Mouse (Mus musculus) spleen, postnatal 10 days (tissue): ENCODE results near the gene Phactr1.

Experiments
- DNase-seq, 2 experiments: peaks; one replicate each; pipeline ENCODE4 v3.0.0; 2021 to 2022; ENCODE audit warnings: low spot score in 2 of 2

The Phactr1 gene

DNA sequence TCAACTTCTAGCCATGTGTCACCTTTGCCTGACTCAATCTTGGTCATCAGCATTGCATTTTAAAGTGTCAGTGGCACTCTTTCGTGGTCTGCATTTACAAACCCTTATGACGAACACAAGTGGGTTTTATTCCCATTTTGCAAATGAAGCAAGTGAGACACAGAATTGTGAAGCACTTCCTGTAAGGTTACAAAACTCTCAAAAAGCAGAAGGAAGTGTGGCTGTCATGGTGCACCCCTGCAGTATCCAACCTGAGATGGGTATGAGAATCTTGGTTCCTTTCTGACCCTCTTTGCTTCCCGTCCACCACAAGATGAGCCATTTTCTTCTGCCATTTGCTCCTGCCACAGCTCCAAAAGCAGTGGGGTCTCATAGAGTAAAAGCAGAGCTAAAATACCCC, 295.7 kb downstream of the Phactr1 start:
- no peak for DNase-seq

DNA sequence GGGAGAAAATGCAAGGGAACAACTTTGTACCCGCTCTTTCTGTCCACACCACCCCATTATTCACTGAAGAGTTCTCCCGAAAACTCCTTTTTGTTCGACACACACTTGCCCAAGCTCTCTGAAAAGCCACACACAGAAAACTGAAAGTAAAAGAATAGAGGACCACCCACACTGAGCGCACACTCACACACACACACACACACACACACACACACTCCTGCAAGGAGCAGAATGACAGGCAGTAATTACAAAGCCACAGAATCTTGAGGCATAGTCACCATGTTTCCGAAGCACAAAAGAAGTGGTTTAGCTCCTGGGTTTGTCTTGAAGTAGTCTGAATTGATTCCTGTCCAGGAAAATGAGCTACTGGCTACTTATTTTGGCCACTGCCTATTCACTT, 296.5 kb downstream of the Phactr1 start:
- no peak for DNase-seq

DNA sequence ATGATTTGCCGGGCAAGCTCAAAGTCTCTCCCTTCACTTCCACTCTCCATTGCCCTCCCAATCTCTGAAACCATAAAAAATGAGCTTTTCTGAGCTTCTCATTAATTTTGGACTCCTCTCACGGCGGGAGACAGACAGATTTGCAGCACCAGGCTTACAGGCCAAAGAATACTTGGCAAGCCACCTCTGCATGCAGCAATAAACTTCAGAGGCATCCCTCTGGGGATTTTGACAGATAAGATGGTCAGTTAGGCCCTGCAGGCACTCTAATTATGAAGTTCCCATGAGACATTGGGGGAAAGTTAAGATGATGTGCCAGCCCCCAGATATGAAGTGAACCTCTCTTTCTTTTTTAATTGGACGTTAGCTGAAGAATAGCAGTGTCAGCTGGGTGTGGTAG, 300.2 kb downstream of the Phactr1 start:
- no peak for DNase-seq

DNA sequence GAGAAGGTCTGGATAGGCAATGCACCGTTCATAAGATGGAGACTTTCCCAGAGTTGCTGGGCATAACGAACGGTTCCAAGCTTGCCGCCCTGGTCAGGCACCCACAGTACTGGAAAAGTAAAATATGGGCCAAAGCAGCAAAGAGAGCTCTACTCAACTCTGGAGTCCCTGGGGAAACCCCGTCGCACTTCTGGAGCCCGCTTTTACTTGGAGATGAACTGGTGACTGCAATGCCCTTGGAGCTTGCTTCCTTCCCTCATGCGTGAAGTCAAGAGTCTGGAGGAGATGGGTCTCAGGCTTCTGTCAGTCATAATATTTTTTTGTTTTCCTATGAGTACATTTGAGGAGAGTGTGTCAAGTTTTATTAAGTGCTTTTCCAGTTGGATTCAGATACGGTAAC, 302.2 kb downstream of the Phactr1 start:
- DNase-seq, result no peak

DNA sequence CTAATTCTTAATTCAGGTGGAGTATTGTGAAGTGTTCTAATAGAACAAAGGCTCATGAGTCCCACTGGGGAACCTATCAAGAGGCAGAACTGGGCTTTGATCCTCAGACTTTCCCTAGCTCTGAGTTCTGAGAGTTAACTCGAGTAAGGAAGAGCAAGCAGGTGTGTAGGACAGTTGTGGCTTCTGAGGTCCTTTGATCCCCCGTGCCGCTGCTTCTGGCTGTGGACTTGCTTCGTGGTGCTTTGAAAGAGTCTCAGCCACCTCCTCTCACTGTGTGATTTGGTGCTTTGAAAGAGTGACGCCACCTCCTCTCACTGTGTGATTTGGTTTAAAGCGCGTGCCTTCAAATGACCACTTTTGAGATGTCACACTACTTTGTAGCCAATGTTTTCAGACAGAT, 305.4 kb downstream of the Phactr1 start:
- DNase-seq, result no peak

DNA sequence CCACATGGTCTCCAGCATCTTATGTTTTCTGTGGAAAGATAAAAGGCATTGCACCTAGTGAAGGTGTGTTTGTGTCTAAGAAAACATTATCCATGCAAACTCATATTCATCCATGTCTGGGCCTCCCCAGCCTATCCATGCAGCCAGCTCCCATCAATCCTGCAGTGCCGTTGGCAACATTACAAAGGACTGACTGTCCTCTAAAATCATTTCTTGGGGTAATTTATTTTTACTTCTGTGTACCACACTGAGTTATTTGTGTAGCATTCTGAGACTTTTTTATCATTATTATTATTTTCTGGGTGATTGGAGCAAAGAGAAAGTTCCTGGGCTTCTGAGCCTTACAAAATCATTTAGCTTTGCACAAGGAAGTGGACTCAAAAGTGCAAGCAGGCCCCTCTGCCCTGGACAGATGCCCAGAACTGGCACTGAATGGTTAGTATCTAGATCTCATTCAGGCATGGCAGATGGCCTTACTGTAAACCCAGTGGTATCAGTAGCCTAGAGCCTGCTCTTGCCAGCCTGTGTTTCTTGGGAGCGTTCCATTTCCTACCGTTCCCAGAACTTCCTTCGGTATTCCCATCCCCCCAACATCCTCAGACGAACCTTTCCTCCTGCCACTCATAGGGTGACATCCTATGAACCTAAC, 307.6 kb downstream of the Phactr1 start:
- DNase-seq, result no peak

DNA sequence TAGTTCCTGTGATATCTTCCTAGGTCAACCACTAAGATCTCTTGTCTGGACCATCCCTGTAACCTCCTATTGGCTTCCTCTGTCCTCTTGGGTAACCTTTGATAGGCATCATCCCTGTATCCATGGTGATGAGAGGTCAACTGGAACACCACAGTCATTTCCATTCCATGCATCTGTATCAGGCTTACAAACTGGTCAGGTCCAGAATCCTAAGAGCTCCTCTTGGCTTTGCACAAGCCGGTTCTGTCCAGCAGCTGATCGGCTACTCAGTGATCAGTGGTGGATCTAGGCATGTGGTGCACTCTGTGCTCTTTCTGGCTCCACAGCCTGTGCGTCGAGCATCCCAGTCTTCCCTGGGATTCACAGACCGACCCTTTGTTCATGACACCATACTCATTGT, 309.1 kb downstream of the Phactr1 start:
- no peak for DNase-seq

DNA sequence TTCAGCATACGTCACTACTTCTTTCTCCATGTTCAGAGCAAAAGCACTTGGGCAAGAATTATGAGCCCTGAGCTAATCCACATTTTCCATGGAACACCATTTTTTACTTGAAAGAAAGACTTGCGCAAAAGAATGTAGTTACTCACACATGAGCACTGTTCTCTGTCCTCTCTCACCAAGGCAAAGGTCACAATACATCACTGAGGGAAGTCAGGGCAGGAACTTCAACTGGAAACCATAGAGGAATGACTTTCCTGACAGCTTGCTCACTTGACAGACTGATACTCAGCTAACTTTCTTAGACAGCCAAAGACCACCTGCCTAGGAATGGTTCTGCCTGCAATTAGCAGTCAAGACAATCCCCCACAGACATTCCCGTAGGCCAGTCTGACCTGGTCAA, 309.6 kb downstream of the Phactr1 start:
- DNase-seq, result no peak

DNA sequence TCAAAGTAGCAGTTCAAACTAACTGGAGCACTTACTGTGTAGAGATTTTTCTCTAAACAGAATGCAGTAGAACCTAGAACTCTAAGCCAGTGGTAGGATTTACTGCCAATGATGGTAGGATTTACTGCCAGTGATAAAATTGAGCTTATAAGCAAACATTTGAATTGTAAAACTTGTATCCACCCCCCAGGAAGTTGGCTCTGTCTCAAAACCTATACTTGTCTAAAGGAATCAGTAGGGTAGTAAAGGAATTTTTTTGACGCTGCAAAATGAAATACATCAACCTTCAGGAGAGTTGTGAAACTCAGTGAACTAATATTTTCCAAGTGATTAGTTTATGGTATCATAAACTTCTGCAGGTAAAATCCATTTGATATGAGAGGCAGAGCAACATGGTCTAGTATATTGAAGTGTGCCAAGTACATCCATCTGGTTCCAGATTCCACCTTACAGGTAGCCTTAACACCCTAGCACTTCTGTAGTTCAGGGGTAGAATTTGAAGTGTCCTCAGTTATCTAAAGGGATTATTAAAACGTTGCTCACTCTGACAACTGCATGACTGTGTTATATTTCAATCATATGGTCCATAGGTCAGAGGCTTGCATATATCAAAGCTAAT, 310.2 kb downstream of the Phactr1 start:
- no peak for DNase-seq

DNA sequence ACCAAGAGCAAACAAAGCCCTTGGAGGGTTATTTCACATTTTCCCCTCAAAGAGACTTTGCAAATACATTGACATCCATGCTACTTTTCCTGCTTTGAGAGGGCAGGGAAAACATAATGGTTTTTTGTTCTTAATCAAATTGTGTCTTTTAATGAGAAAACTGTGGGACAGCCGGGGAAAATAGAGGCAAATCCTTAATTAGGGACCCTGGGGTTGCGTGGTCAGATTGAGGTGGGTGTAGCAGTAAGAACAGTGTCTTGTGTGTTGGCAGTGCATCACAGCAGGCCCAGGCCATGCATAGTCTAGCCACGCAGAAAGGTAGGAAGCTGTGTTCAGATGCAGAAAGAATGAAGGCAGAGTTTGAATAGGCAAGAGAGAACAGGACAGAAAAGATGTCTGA, 310.7 kb downstream of the Phactr1 start:
- DNase-seq, result no peak

DNA sequence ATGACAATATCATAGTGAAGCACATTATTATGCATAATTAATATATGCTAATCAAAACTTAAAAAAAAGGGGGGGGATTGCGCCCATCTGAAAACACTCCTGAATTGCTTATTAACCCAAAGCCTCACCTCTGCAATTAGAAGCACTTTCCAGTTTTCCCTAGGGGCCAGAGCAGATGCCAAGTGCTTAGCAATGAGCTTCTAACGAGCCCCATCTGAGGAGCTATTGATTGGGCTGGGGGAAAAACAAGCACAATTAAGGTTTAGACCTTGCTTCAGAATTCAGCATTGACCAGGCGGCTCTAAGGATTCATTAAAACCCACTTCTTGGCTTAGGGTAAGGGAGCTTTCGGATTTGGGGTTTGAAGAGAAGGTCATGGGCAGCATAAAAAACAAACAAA, 311.9 kb downstream of the Phactr1 start:
- DNase-seq, result no peak

DNA sequence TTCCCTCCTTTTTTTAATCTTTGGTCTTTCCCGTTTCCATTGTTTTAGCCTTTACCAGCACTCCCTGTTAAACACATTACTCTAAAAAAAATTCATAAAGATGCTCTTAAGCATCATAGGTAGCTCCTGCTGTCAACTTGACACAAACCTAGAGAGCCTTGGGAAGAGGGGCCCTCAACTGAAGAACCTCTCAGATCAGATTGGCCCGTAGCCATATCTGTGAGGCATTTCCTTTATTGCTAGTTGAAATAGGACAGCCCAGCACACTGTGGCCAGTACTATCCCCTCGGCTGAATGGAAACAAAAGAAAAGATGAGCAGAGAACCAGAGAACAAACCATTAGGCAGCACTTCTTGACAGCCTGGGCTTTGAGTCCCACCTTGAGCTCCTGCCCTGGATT, 313.9 kb downstream of the Phactr1 start:
- no peak for DNase-seq

DNA sequence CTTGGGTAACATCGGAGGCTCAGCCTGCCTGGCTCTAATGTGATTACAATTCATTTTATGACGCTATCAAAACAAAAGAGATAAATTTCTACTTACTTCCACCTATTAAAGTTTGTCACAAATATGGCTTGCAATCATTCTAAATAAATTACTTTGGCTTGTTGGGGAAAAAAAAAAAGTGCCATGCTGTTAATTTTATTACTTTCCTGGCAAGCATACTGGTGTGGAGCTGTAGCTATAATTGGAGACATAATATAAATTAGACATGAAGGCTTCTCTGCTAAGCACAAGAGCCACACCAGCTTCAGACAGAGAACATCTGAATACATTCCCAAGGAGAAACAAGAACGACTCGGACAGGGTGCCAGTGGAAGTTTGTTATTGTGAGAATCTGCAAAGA, 315.8 kb downstream of the Phactr1 start:
- no peak for DNase-seq

DNA sequence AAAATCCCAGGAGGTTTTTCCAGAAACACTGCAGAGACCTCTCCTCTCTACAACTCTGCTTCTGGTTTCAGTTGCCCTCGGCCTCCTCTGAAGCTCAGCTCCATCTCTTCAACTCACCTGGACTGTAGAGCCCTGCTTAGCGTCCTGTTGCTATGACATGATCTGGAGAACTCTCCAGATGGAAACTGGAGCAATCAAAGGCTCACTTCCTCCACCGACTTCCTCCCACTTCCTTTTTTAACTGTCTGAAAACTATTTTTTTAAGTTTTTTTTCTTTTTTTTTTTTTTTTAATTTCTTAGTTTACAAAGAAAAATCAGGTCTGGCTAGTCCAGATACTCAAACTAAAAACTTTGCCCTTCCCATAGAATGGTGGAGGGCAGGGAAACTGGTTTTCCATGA, 318.9 kb downstream of the Phactr1 start:
- DNase-seq, result no peak

DNA sequence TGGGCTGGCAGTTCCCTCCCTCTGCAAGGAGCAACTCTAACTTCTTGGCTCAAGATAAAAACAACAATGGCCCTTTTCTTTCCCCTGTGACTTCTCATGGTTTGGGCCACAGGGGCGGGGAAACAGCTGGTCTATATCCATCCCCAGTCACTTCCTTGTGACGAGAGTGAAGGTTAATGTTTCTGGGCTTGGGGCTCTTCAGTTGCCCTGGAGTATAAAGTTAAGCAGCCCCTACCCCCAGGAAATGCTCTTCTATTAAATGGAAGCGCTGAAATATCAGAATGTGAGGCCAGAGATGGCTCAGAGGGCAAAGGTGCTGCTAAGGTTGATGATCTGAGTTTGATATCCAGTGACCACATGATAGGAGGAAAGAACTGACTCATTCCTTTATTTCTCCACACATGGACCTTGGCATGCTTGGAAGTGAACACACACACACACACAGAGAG, 324.7 kb downstream of the Phactr1 start:
- no peak for DNase-seq

DNA sequence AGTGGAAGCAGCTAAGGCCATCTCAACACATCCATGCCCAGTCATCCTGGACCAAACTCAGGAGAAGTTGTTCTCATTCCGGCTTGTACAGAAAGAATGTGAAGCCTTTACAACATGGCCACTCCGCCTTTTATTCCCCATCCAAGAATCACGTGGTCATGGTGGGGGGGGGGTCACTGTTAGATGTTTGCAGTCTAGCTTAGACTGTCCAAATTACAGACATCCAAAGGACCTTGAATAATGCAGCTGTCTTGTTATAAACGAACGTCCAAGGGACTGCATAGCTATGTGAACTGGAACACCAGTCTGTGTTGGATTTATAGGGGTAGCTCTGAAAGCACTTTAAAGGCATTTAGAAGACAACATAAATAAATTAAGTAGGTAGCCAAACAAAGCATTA, 328.0 kb downstream of the Phactr1 start:
- no peak for DNase-seq

DNA sequence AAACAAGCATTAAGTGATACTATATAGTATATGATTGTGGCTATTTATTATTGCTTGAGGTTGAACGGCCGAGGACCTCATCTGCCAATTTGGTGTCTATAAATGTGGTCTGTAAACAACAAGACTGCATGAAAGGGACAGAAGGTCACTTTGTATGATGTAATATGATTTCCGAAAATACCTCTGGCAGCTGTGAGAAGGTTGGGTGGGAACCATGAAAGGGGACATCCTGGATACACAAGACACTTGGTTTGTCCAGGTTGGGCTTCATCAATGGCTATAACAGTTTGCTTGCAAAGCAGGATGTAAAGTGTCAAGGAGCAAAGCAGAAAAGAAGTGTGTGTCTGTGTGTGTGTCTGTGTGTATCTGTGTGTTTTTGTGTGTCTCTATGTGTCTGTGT, 329.2 kb downstream of the Phactr1 start:
- DNase-seq, result no peak

DNA sequence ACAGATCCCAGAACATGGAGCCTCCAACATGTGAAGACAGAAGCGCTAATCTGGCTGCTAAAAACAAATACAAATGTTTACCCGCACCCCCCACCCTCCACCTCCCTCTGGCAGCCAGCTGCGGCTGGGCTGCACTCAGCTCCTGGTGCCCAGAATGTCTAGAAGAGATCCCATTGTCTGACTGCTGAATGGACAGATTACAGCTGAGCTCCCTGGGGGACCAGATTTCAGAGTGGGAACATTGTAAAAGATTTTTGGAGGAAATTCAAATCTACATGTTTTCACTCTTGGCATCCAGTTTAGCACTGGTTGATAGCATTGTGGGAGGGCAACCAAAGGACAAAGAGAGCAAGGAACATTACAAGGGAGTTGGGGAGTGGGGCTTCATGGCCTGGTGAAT, 331.1 kb downstream of the Phactr1 start:
- DNase-seq, result no peak

DNA sequence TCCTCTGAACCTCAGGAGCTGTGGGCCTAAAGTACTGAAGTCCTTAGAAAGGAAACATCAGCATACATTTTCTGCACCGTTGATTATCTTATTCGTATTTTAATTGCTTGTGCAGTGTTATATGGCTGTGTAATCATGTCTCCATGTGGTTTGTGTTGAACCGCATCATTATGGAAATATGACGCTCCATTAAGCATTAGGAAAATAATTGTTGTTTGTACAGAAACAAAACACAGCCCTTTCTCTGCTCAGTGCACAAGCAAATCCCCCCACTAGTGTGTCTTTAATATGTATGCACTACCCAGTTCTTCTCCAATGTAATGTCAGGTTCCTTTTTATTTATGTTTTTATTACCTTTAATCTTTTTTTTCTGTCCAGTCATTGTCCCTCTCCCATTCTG, 333.6 kb downstream of the Phactr1 start:
- DNase-seq, result no peak

DNA sequence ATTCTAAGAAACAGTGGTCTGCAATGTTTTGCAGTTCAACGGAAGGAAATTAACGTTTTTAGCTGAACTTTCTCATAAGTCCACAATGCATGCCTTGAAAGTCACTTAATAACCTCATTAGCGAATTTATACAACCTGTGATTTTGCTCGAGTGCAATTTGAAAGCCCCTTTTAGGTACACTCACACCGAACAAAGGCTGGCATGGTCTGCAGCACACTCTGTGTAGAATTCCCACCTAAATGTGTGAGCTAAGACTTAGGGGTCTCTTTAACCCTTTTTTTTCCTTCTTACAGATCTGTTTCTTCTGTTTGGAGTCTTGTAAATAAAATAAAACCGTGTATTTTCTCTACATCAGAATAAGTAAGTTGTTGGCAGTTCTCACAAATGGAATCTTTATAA, 335.3 kb downstream of the Phactr1 start:
- DNase-seq, result no peak

DNA sequence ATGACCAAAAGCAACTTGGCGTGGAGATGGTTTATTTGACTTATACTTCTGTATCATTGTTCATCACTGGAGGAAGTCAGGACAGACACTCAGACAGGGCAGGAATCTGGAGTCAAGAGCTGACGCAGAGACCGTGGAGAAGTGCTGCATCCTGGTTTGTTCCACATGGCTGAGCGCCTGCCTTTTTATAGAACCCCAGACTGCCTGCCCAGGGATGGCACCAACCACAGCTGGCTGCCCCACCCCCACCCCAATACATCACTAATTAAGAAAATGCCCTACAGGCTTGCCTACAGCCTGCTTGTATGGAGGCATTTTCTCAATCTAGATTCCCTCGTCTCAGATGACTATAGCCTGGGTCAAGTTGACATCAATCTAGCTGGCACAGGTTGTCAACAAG, 338.4 kb downstream of the Phactr1 start:
- DNase-seq, result no peak

DNA sequence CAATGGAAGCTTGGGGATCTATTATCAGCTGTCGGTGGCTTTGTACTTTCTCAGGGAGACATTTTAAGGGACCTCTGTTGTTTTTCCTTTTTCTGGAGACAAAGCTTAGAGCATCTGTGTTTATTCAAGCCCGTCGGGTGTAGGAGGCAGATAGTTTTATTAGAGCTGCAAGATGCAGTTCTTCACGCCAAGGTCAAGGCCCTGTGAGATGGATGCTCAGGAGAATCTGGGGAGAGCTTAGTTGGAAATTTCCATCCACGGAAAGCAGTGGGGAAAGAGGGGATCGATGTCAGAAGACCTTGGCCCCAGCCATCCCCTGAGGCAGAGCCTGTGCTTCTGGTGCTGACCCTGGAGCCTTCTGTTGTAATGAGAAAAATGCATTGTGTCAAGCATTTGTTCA, 340.6 kb downstream of the Phactr1 start:
- DNase-seq, result no peak

DNA sequence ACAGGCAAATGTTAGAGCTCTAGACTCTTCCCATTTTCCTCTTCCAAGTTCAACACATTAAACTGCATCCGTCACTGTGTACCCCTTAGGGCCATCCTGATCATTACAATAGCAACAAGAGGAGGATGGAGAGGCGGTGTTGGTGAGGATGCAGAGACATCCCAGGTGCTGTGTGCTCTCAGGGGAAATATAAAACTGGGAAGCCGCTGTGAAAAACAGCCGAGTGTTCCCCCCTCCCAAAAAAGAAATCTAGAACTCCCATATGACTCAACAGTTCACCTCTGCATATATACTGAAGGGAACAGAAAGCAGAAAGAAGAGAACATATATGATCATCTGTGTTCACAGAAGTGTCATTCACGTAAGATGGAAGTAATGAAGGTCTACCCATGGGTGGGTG, 342.6 kb downstream of the Phactr1 start:
- no peak for DNase-seq

DNA sequence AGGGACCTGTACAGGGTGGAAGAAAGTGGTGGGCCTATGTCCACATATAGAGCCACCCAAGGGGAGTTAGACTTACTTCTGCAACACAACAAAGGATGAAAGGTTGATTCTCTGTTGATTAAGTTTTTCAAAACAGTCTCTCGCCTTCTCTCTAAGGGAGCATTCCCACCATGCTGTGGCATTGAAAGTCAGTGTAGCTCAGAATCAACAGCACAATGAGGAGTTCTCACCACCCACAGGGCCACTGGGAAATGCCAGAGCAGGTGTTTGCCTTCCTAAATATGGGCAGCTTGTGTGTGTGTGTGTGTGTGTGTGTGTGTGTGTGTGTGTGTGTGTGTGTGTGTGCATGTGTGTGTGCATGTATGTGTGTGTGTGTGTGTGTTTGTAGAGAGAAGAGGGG, 347.1 kb downstream of the Phactr1 start:
- no peak for DNase-seq
